Mouse (Mus musculus) liver, embryonic 11.5 days (tissue): ENCODE data around the gene Spty2d1. TPM values are rescaled to one million over a fixed set of nuclear protein-coding genes. Genes with fewer than 3 reads are reported as not detected.

Experiments
- ATAC-seq: fragments of 200-750 bp; cut with Nextera tagmentation; replicated peaks from 2 replicates; pipeline ENCODE4 v1.8.0; 2017; ENCODE audit warnings: moderate number of reproducible peaks, mild to moderate bottlenecking, moderate TSS enrichment, moderate library complexity; ENCODE audit not compliant: low FRiP score
- DNase-seq: peaks from one replicate; pipeline ENCODE4 v3.0.0-alpha.2; 2017; ENCODE audit warnings: low spot score
- H3K27ac ChIP-seq: fragments of 300-500 bp; sonication (generic); 2 replicates; pipeline ENCODE4 v1.5.1; 2014; ENCODE audit warnings: mild to moderate bottlenecking, low read depth, low read length, control low read depth
- H3K27me3 ChIP-seq: fragments of 300-500 bp; sonication (generic); replicated peaks from 2 replicates; pipeline ENCODE4 v1.6.1; 2014; ENCODE audit warnings: low read length, mixed read lengths; ENCODE audit not compliant: control insufficient read depth, insufficient read depth
- H3K36me3 ChIP-seq: fragments of 300-500 bp; sonication (generic); 2 replicates; pipeline ENCODE4 v1.6.1; 2014; ENCODE audit warnings: mild to moderate bottlenecking, low read length, moderate library complexity, mixed read lengths; ENCODE audit not compliant: control insufficient read depth, insufficient read depth
- H3K4me1 ChIP-seq: fragments of 300-500 bp; sonication (generic); replicated peaks from 2 replicates; pipeline ENCODE4 v1.6.1; 2014; ENCODE audit warnings: low read length, mixed read lengths; ENCODE audit not compliant: control insufficient read depth, insufficient read depth
- H3K4me2 ChIP-seq: fragments of 300-500 bp; sonication (generic); 2 replicates; pipeline ENCODE4 v1.6.1; 2014; ENCODE audit warnings: mild to moderate bottlenecking, control low read depth, moderate library complexity
- H3K4me3 ChIP-seq: fragments of 300-500 bp; sonication (generic); 2 replicates; pipeline ENCODE4 v1.5.1; 2014; ENCODE audit warnings: low read depth, low read length, control low read depth
- H3K9ac ChIP-seq: fragments of 300-500 bp; sonication (generic); 2 replicates; pipeline ENCODE4 v1.6.1; 2014; ENCODE audit warnings: low read depth, low read length, control low read depth
- H3K9me3 ChIP-seq: fragments of 300-500 bp; sonication (generic); 2 replicates; pipeline ENCODE4 v1.6.1; 2016; ENCODE audit warnings: low read length, inconsistent platforms, mixed read lengths; ENCODE audit not compliant: control insufficient read depth
- WGBS: fragments of 180-500 bp; shearing (Covaris S2); extraction: QIAGEN DNeasy Blood & Tissue Kit; methylation state at CpG from one replicate; pipeline ENCODE4 v1.1.7; 2014; 5-methylcytosine and 5-hydroxymethylcytosine counted together
- polyA plus RNA-seq: library from polyadenylated mRNA; unstranded; fragments of >200 nt; fragmentation: Nextera tagmentation; extraction: Ambion mirVana; gene quantifications from 2 replicates; pipeline ENCODE4 v1.2.1, GENCODE M21; 2014

Gene Spty2d1
- polyA plus RNA-seq, 1 experiment from 2014 or later: 21.4 TPM

DNA sequence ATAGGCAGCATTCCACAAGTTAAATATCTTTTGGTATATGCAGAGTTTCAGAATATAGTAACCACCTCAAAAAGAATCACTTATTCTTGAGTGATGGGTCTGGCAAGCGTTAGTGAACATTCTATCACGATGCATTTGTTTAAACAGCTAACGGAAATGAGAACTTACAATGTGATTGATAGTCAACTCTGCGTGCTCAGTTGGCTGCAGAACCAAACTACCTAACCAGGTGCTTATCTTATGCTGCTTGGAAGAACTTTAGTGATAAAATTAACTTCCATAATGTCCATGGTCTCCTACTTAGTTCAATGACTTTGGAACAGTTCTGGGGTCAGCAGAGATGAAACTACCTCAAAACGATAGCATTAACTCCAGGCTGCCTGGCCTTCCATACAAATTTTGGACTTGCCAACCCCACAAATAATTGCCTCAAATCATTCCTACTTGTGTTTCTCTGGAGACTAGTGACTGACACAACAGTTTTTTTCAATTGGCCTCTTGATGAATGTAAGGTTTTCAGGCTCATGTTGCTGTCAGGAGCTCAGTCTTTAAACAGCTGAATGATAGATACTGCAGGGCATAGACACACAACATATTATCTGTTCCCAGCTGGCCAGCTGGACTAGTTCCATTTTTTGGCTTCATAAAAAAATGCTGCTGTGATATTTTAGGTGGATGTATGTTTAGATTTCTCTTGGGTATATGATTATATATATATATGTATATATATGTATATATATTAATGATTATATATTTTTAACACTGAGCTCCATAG, 6.9 kb downstream of the Spty2d1 start:
- Histone ChIP-seq H3K27me3 (no peaks in the 10 kb centered on the region), H3K9me3 (no peaks in the 10 kb centered on the region), H3K4me1 (peaks cover 61% of the 10 kb centered on the region), H3K9ac (no peak overlapping the region), H3K27ac (peak overlapping the region; percentile 64), H3K4me2 (peak overlapping the region; percentile 5; the same call in 1 of the 2 replicates), H3K36me3 (peaks cover 20% of the 10 kb centered on the region), H3K4me3 (no peak overlapping the region)
- WGBS: 55% methylated on average over 5 of the region's 5 CpGs
- DNase-seq (no peak), ATAC-seq (no peak)

DNA sequence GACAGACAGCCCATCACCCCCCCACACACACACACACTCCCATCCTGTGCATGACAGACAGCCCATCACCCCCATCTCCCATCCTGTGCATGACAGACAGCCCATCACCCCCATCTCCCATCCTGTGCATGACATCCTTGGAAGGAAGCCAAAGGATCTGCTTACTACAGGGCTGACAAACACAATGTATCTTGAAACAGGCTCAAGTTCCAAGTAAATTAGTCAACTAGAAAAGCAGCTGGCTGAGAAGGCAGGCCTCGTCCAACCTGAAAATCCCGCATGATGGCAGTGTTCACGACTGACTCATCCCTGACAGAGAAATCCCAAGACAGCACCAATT, 7.6 kb downstream of the Spty2d1 start:
- no peak overlapping the region for H3K4me2 ChIP-seq
- peaks cover 23% of the 10 kb centered on the region for H3K36me3 ChIP-seq
- H3K27ac ChIP-seq: no peak overlapping the region
- H3K9ac ChIP-seq: no peak overlapping the region
- no peaks in the 10 kb centered on the region for H3K9me3 ChIP-seq
- 66% methylated on average over 3 of the region's 3 CpGs for WGBS
- H3K27me3 ChIP-seq: no peaks in the 10 kb centered on the region
- no peak overlapping the region for H3K4me3 ChIP-seq
- H3K4me1 ChIP-seq: peaks cover 66% of the 10 kb centered on the region
- no peak for ATAC-seq
- DNase-seq: no peak

DNA sequence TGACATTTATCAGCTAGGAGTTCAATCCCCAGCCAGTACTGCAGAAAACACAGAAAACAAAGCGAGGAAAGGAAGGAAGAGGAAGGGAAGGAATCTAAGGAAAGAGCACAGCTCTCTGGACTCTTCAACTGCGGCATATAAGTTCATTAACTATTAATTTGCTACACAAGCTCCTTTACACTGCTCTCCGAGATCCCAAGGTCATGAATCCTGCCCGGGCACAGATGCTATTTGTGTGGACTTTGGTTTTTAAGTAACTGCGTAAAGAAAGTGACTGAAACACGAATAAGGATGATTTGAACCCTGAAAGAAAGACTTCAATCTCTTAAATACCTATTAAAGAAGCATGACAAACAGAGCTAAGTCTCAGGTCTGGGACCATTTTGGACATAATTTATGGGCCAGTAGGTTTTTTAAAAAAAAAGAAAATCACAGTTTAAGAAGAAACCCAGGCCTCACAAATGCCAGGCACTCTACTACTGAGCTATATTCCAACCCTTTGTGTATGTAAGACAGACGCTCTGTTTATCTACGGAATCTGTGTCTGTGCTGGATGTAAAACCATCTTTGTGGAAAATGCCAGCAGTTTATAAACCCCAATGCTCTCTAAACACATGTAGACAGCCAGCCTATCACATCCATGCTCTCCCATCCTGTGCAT, 8.1 kb downstream of the Spty2d1 start:
- ATAC-seq (no peak), DNase-seq (no peak)
- H3K36me3 ChIP-seq: peaks cover 24% of the 10 kb centered on the region
- H3K9ac ChIP-seq: no peak overlapping the region
- WGBS: 87% methylated on average over 8 of the region's 8 CpGs
- peaks cover 63% of the 10 kb centered on the region for H3K4me1 ChIP-seq
- H3K27me3 ChIP-seq: no peaks in the 10 kb centered on the region
- H3K27ac ChIP-seq: no peak overlapping the region
- no peak overlapping the region for H3K4me3 ChIP-seq
- no peak overlapping the region for H3K4me2 ChIP-seq
- H3K9me3 ChIP-seq: no peaks in the 10 kb centered on the region

DNA sequence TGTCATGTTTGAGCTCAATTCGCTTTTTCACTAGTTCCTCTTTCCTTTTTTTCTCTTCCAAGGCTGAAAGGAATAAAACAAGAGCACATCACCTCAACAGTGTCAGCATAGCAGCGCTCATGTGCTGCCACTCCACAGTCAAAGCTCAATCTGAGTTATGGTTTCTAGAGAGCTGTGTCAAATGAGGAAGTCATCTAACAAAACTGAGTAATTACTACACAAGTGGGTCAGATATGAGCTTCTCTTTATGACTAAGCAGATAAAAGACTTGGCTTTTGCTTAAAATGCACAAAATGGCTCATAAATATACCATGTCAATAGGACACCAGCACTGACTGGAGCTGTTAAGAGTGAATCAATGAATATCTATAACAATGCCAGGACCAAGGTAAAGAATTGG, 9.3 kb downstream of the Spty2d1 start:
- H3K36me3 ChIP-seq: peaks cover 34% of the 10 kb centered on the region
- H3K9ac ChIP-seq: no peak overlapping the region
- no peak for DNase-seq

DNA sequence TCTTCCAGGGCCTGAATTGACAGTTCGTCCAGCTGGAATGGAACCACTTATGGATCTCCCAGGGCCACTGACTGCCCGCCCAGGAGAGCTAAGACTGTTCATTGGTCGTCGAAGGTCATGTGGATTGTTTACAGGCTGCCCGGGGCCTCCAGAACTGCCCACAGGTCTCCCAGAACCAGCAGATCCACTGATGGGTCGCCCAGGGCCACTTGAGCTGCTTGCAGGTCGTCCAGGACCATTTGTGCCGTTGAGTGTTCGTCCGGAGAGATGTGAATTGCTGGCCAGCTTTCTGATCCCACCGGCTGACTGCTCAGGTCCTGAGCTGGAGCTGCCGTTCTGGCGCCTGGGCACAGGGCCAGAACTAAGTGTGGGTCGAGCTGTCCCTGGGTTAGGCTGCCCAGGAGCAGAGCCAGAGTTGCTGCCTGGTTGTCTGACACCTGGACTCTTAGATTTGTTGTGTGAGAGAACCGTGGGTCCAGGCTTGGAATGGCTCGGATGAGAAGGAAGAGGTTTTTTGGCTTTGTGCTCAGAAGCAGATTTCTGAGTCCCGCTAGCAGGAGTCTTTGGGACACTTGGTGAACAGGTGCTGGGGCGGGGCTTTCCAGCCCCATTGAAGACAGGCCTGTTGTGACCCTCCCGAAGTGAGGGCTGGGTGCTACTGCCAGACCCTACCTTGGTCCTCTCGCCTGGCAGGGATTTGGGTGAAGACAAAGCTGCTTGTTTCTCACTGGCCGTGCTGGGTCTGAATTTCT, 10.4 kb downstream of the Spty2d1 start:
- no peak overlapping the region for H3K9ac ChIP-seq
- DNase-seq: no peak

More for the DNA sequence above, 9.3 kb downstream of the Spty2d1 start:
- H3K27me3 ChIP-seq: no peaks in the 10 kb centered on the region
- H3K4me2 ChIP-seq: no peak overlapping the region
- ATAC-seq: no peak
- peak overlapping the region; percentile 28; the same call in 1 of the 2 replicates for H3K27ac ChIP-seq
- peaks cover 63% of the 10 kb centered on the region for H3K4me1 ChIP-seq
- no peak overlapping the region for H3K4me3 ChIP-seq
- H3K9me3 ChIP-seq: no peaks in the 10 kb centered on the region
- 90% methylated on average over 2 of the region's 2 CpGs for WGBS

GRCm38 (mm10) chr7:46997008-46997407, 11.2 kb downstream of the Spty2d1 start:
- peak overlapping the region; percentile 84 for H3K27ac ChIP-seq
- H3K4me2 ChIP-seq: peak overlapping the region; percentile 34
- DNase-seq: no peak
- no peak overlapping the region for H3K9ac ChIP-seq
- H3K27me3 ChIP-seq: no peaks in the 10 kb centered on the region
- 66% methylated on average over 4 of the region's 4 CpGs for WGBS
- H3K4me3 ChIP-seq: no peak overlapping the region
- peaks cover 52% of the 10 kb centered on the region for H3K4me1 ChIP-seq
- peak; percentile 93 for ATAC-seq
- no peaks in the 10 kb centered on the region for H3K9me3 ChIP-seq
- H3K36me3 ChIP-seq: peaks cover 37% of the 10 kb centered on the region

More for the DNA sequence above, 10.4 kb downstream of the Spty2d1 start:
- H3K4me2 ChIP-seq: peak overlapping the region; percentile 34
- peaks cover 34% of the 10 kb centered on the region for H3K36me3 ChIP-seq
- H3K9me3 ChIP-seq: no peaks in the 10 kb centered on the region
- H3K27me3 ChIP-seq: no peaks in the 10 kb centered on the region
- H3K27ac ChIP-seq: peak overlapping the region; percentile 84
- WGBS: 85% methylated on average over 21 of the region's 21 CpGs
- ATAC-seq: no peak
- no peak overlapping the region for H3K4me3 ChIP-seq
- H3K4me1 ChIP-seq: peaks cover 58% of the 10 kb centered on the region

DNA sequence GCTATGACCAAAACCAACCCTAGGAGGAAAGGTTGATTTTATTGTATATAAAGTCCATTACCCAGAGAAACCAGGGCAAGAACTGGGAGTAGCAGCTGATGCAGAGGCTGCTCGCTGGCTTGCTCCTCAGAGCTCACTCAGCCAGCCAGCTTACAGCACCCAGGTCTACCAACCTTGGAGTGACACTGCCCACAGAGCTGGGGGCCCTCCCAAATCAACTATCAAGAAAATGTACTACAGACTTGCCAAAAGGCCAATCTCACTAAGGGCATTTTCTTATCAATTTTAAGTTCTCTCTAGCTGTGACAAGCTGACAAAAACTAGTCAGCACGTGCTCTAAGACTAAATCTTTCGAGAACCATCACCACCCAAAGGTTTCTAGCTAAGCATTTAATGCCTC, 12.7 kb downstream of the Spty2d1 start:
- Histone ChIP-seq H3K36me3 (peaks cover 41% of the 10 kb centered on the region), H3K4me1 (peaks cover 40% of the 10 kb centered on the region), H3K4me2 (no peak overlapping the region), H3K27me3 (no peaks in the 10 kb centered on the region), H3K27ac (peak overlapping the region; percentile 84), H3K4me3 (no peak overlapping the region), H3K9ac (no peak overlapping the region), H3K9me3 (no peaks in the 10 kb centered on the region)
- peak; percentile 66 for ATAC-seq
- WGBS: 57% methylated on average over 3 of the region's 3 CpGs
- no peak for DNase-seq

DNA sequence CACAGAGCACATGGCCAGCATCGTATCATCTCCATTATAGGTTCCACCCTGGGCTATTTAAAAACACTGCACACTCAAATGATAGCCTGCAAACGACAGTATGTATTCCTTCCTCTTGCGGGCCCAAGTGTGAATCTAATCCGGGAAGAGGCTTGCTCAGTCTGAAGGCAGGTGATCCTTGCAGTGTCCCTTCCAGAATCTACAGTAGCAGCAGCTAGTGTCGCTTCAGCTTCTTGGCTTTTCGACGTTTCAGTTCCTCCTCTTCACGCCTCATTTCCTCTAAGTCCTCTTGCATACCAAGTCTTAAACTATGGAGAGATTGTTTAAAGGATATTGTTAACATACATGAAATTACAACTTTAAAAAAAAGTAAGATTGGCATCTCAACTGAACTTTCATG, 15.1 kb downstream of the Spty2d1 start:
- WGBS: 90% methylated on average over 8 of the region's 8 CpGs
- H3K4me1 ChIP-seq: peaks cover 28% of the 10 kb centered on the region
- no peak overlapping the region for H3K9ac ChIP-seq
- H3K27me3 ChIP-seq: no peaks in the 10 kb centered on the region
- no peak overlapping the region for H3K27ac ChIP-seq
- no peak overlapping the region for H3K4me2 ChIP-seq
- no peak for DNase-seq
- H3K4me3 ChIP-seq: no peak overlapping the region
- no peaks in the 10 kb centered on the region for H3K9me3 ChIP-seq
- no peak for ATAC-seq
- peaks cover 32% of the 10 kb centered on the region for H3K36me3 ChIP-seq
